Mouse (Mus musculus) intestine, embryonic 14.5 days (tissue): ENCODE data around the gene Nup160. TPM values are rescaled to one million over a fixed set of nuclear protein-coding genes. Genes with fewer than 3 reads are reported as not detected.
A peak's percentile ranks its signal among the peaks of the same experiment; 100 is the strongest.

Source experiments
- ATAC-seq: fragments of 200-750 bp; cut with Nextera tagmentation; replicated peaks from 2 replicates; pipeline ENCODE4 v1.8.0; 2017; ENCODE audit warnings: low read depth, moderate number of reproducible peaks, moderate TSS enrichment, moderate library complexity; ENCODE audit not compliant: low FRiP score, low TSS enrichment
- DNase-seq: peaks from one replicate; pipeline ENCODE4 v3.0.0-alpha.2; 2018; ENCODE audit warnings: low spot score
- H3K27ac ChIP-seq: fragments of 300-500 bp; sonication (generic); 2 replicates; pipeline ENCODE4 v1.5.1; 2014; ENCODE audit warnings: low read depth, mild to moderate bottlenecking, control low read depth
- H3K27me3 ChIP-seq: fragments of 300-500 bp; sonication (generic); replicated peaks from 2 replicates; pipeline ENCODE4 v1.6.1; 2014; ENCODE audit warnings: low read length, control low read depth; ENCODE audit not compliant: control insufficient read depth, insufficient read depth
- H3K36me3 ChIP-seq: fragments of 300-500 bp; sonication (generic); 2 replicates; pipeline ENCODE4 v1.6.1; 2014; ENCODE audit warnings: low read length, control low read depth; ENCODE audit not compliant: control insufficient read depth, insufficient read depth
- H3K4me1 ChIP-seq: fragments of 300-500 bp; sonication (generic); replicated peaks from 2 replicates; pipeline ENCODE4 v1.6.1; 2014; ENCODE audit warnings: low read length, control low read depth, mixed read lengths; ENCODE audit not compliant: control insufficient read depth, insufficient read depth
- H3K4me2 ChIP-seq: fragments of 300-500 bp; sonication (generic); 2 replicates; pipeline ENCODE4 v1.6.1; 2014; ENCODE audit warnings: low read length
- H3K4me3 ChIP-seq: fragments of 300-500 bp; sonication (generic); 2 replicates; pipeline ENCODE4 v1.5.1; 2014; ENCODE audit warnings: low read depth, low read length, control low read depth, mixed read lengths
- H3K9ac ChIP-seq: fragments of 300-500 bp; sonication (generic); 2 replicates; pipeline ENCODE4 v1.6.1; 2014; ENCODE audit warnings: mild to moderate bottlenecking, low read length
- H3K9me3 ChIP-seq: fragments of 300-500 bp; sonication (generic); 2 replicates; pipeline ENCODE4 v1.6.1; 2016; ENCODE audit warnings: low read length, control low read depth; ENCODE audit not compliant: control insufficient read depth
- WGBS: fragments of 180-500 bp; shearing (Covaris S2); extraction: QIAGEN DNeasy Blood & Tissue Kit; methylation state at CpG from one replicate; pipeline ENCODE4 v1.1.7; 2014; 5-methylcytosine and 5-hydroxymethylcytosine counted together
- polyA plus RNA-seq: library from polyadenylated mRNA; unstranded; fragments of >200 nt; fragmentation: Nextera tagmentation; extraction: Ambion mirVana; gene quantifications from 2 replicates; pipeline ENCODE4 v1.2.1, GENCODE M21; 2014

Nup160 gene
- polyA plus RNA-seq, 1 experiment from 2014 or later, result 53.6 TPM

DNA sequence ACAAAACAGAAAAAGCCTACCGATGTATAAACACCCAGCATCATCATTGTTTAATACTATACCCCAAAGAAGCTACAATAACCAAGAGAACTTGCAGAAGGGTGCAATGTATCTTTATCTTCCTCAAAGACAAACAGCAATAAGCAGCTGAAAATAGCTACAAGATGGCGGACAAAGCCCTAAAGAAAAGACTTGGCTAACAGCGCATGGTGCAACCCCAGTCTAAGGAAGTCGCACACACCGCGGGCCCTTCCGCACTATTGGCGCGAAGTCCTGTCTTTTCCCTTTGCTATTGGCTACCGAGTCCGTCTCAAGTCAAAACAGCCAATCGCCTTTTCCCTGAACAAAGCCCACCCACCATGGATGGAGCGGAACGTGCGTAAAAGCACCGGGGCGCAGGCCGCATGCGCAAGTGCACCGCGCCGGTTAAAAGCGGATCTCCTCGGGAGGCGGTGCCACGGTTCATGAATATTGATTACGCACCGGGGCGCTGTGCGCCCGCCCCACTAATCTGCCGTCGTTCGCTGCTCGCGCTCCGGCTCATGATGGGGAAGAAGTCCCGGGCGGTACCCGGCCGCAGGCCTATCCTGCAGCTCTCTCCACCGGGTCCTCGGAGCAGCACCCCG is 68.2 kb downstream of the Nup160 start, which contains the start of gene Fnbp4:
Gene Fnbp4, plus strand, starts transcription at position 318 of the 626 bp plus-strand sequence.
- peak within 1 kb of the TSS; percentile 96 for H3K27ac ChIP-seq
- WGBS, result under 1% methylated on average over 44 of the region's 44 CpGs
- peak within 1 kb of the TSS; percentile 97 for H3K4me3 ChIP-seq
- H3K9ac ChIP-seq, result peak within 1 kb of the TSS; percentile 96
- peak; percentile 95 for DNase-seq
- peaks cover 26% of the 10 kb centered on the region for H3K36me3 ChIP-seq
- H3K9me3 ChIP-seq, result no peaks in the 10 kb centered on the region
- peaks cover 10% of the 10 kb centered on the region; the same call in 1 of the 2 replicates for H3K4me1 ChIP-seq
- H3K27me3 ChIP-seq, result no peaks in the 10 kb centered on the region
- ATAC-seq, result peak; percentile 99
- H3K4me2 ChIP-seq, result peak within 1 kb of the TSS; percentile 88

DNA sequence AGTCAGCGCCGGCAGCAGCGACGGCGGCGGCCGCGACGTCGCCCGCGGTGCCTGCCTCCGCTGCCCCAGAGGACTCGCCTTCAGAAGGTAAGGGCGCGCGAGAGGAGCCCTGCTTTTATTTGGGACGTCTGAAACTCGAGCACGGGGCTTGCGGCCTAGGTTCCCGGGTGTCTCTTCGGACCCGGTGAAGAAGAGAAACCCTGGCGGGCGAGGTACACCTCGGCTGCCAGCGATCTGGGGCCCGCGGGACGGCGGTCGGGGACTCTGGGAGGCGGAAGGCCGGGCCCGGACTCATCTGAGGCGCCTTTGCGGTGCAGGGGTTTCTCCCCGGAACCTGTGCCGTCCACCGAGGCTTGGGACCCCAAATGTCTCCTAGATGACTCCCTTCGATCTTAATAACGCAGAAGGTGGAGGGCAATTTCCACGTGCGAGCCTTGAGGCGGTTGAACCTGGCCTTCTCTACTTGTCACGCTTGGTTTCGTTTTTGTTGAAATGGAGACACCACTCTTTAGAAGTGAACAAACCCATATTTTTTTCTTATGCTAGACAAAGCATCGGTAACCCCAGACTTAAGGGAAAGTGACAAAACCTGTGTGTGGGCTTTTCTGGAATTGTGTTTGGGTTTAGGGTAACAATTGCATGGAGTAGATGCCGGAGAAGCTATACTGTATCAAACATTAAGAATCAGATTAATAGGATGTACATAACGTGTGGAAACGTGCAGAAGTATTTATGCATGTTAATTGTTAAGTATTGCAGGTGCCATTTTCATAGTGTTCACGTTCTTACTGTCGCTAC is 68.9 kb downstream of the Nup160 start:
- H3K4me2 ChIP-seq, result peak overlapping the region; percentile 88
- ATAC-seq (peak; percentile 47), DNase-seq (no peak)
- H3K27me3 ChIP-seq, result no peaks in the 10 kb centered on the region
- H3K36me3 ChIP-seq, result peaks cover 33% of the 10 kb centered on the region
- H3K27ac ChIP-seq, result peak overlapping the region; percentile 96
- under 1% methylated on average over 53 of the region's 54 CpGs for WGBS
- no peaks in the 10 kb centered on the region for H3K9me3 ChIP-seq
- peak overlapping the region; percentile 97 for H3K4me3 ChIP-seq
- peaks cover 10% of the 10 kb centered on the region; the same call in 1 of the 2 replicates for H3K4me1 ChIP-seq
- peak overlapping the region; percentile 96 for H3K9ac ChIP-seq

DNA sequence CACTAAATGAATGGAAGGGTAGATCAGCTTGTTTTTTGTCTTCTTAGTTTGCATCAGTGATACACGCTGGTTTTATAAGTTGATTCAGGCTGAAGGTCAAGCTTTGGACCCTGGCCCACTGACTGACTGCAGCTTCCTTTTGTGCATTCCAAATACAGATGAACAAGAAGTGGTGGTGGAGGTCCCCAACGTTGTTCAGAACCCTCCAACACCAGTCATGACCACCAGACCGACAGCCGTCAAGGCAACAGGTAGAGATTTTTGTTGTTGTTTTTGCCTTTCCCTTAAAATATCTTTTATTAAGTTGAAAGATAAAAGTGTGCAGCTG is 69.5 kb downstream of the Nup160 start:
- ATAC-seq (no peak), DNase-seq (no peak)
- Histone ChIP-seq H3K27ac (no peak overlapping the region; the same call in 1 of the 2 replicates), H3K36me3 (peaks cover 38% of the 10 kb centered on the region), H3K4me3 (peak overlapping the region; percentile 97), H3K4me2 (peak overlapping the region; percentile 88), H3K27me3 (no peaks in the 10 kb centered on the region), H3K9ac (peak overlapping the region; percentile 96), H3K4me1 (peaks cover 10% of the 10 kb centered on the region; the same call in 1 of the 2 replicates), H3K9me3 (no peaks in the 10 kb centered on the region)
- WGBS, result 11% methylated on average over 4 of the region's 4 CpGs

DNA sequence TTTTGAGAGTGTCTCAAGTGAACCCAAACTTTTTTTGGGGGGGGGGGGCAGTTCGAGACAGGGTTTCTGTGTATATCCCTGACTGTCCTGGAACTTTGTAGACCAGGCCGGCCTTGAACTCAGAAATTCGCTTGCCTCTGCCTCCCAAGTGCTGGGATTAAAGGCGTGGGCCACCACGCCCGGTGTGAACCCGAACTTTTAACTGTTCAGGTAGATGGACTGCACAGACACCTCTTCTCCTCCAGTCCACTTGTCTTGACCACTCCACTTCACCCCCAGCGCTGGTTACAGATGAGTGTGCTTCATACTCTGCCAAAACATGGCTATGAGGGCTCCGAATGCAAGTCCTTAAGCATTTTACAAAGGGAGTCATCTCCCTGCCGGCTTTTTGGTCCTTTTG is 70.1 kb downstream of the Nup160 start:
- Histone ChIP-seq H3K9ac (peak overlapping the region; percentile 96; the same call in 1 of the 2 replicates), H3K36me3 (peaks cover 41% of the 10 kb centered on the region), H3K4me2 (peak overlapping the region; percentile 88), H3K9me3 (no peaks in the 10 kb centered on the region), H3K27me3 (no peaks in the 10 kb centered on the region), H3K4me3 (peak overlapping the region; percentile 97; the same call in 1 of the 2 replicates), H3K27ac (no peak overlapping the region), H3K4me1 (peaks cover 10% of the 10 kb centered on the region; the same call in 1 of the 2 replicates)
- no peak for DNase-seq
- 87% methylated on average over 10 of the region's 10 CpGs for WGBS
- no peak for ATAC-seq

DNA sequence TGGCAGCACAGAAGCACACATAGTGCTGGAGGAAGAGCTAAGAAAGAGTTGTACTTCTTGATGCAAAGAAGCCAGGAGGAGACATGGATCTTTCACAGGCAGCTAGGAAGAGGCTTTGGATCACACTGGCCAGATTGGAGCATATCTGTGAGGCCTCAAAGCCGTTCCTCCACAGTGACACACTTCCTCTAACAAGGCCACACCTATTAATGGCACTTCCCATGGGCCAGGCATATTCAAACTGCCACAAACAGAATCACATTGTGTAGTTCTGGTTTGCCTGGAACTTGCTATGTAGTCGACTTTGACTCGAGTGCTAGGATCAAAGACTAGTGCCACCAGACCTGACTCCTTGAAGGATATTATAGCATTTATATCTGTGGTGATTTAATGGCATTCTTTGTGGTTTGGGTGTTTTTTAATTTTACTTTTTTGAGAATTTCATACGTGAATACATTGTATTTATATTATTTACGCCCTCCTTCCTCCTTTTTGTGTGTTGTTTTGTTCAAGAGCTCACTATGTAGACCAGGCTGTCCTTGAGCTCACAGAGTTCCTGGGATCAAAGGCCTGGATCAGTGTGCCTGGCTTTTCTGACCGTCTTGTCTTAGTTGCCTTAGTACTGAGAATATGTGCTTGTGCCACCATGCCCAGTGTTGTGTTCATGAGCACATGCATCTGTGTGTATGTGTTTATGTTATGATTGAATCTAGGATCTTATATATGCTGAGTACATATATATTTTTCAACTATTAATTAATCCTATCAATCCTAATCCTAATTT is 72.9 kb downstream of the Nup160 start:
- H3K9me3 ChIP-seq, result no peaks in the 10 kb centered on the region
- H3K9ac ChIP-seq, result no peak overlapping the region
- no peak for DNase-seq
- H3K4me2 ChIP-seq, result no peak overlapping the region
- H3K27ac ChIP-seq, result no peak overlapping the region
- no peaks in the 10 kb centered on the region for H3K27me3 ChIP-seq
- no peak for ATAC-seq
- WGBS, result 81% methylated on average over 6 of the region's 6 CpGs
- peaks cover 68% of the 10 kb centered on the region for H3K36me3 ChIP-seq
- H3K4me1 ChIP-seq, result peaks cover 10% of the 10 kb centered on the region; the same call in 1 of the 2 replicates
- H3K4me3 ChIP-seq, result no peak overlapping the region

DNA sequence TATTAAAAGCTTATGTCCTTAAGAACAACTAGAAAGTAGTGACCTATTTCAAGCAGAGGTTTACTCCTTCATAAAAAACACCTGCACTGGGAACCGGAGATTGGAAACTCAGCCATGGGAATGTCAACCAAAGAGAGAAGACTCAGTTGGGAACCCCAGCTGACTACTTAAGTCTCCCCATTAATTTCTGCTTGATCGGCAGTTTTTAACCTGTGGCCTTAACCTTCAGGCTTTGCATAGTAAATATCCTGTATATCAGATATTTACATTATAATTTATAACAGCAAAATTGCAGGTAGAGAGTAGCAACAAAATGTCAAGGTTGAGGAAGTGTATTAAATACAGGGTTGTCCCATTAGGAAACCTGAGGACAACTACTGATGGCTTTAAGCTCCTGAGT is 76.5 kb downstream of the Nup160 start:
- H3K9me3 ChIP-seq, result no peaks in the 10 kb centered on the region
- ATAC-seq, result no peak
- no peak overlapping the region for H3K4me2 ChIP-seq
- H3K27ac ChIP-seq, result no peak overlapping the region
- 93% methylated on average over 2 of the region's 2 CpGs for WGBS
- no peaks in the 10 kb centered on the region for H3K27me3 ChIP-seq
- H3K36me3 ChIP-seq, result peaks cover 93% of the 10 kb centered on the region
- H3K4me1 ChIP-seq, result no peaks in the 10 kb centered on the region; the same call in 1 of the 2 replicates
- DNase-seq, result no peak
- no peak overlapping the region for H3K4me3 ChIP-seq
- no peak overlapping the region for H3K9ac ChIP-seq

DNA sequence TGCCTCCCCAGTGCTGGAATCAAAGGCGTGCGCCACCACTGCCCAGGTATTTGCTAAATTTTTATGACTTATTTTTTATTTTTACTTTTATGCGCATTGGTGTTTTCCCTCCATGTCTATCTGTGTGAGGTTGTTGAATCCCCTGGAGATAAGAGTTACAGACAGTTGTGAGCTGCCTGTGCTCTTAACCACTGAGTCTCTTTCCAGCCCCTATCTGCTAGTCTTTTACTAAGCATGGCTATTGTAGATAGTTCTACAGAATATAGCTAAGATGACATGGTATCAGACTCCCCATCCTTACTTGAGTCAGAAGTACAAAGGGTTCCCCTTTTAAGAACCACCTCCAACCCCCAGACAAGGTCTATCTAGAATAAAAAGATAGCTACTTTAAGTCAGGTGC is 77.2 kb downstream of the Nup160 start:
- DNase-seq (no peak), ATAC-seq (no peak)
- H3K27me3 ChIP-seq, result no peaks in the 10 kb centered on the region
- H3K4me1 ChIP-seq, result no peaks in the 10 kb centered on the region
- no peaks in the 10 kb centered on the region for H3K9me3 ChIP-seq
- no peak overlapping the region for H3K27ac ChIP-seq
- H3K4me3 ChIP-seq, result no peak overlapping the region
- WGBS, result 98% methylated on average over 3 of the region's 3 CpGs
- H3K9ac ChIP-seq, result no peak overlapping the region
- no peak overlapping the region for H3K4me2 ChIP-seq
- peaks cover 93% of the 10 kb centered on the region for H3K36me3 ChIP-seq

DNA sequence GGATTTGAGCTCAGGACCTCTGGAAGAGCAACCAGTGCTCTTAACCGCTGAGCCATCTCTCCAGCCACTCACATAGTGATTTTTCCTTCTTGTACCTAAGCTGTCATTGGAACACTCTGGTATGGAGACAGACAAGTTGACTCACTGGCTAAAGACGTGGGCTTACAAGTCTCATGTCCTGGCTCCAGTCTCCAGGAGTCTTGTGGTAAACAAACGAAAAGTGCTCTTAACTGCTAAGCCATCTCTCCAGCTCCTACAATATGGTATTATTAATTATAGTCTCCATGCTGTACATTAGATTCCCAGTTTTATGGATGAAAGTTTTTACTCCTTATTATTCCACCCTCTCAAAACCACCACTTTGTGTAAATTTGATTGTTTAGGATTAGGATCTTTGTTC is 88.1 kb downstream of the Nup160 start:
- Histone ChIP-seq H3K4me1 (no peaks in the 10 kb centered on the region), H3K9ac (no peak overlapping the region), H3K9me3 (no peaks in the 10 kb centered on the region), H3K4me2 (no peak overlapping the region), H3K27me3 (no peaks in the 10 kb centered on the region), H3K36me3 (peaks cover 99% of the 10 kb centered on the region), H3K27ac (no peak overlapping the region), H3K4me3 (no peak overlapping the region)
- no peak for ATAC-seq
- DNase-seq, result no peak
- WGBS, result 77% methylated on average over 3 of the region's 3 CpGs
